Mouse (Mus musculus): Measurements from ENCODE around the gene Brpf3.

DNA sequence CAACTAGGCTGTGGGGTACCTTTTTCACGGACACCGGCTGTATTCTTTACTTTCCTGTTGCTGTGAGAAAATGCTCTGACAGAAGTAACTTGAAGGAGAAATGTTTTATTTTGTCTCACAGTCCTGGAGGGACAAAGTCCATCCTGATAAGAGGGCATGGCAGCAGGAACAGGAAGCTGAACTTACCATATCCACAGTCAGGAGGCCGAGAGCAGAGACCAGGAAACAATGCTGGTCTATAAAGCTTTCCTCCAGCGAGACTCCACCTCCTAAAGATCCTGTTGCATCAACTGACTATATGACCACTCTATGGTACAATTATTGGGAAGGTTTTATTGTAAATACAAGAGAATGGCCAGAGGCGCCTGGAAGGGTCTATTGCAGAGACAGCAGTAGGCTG is 42.8 kb downstream of the Brpf3 start:
- TF ChIP-seq CTCF (IDR thresholded peaks at IDR 0.05; ENCODE audit: borderline replicate concordance, insufficient read depth, low read depth, low read length), result no peak
- no peak for TF ChIP-seq POLR2A (IDR thresholded peaks at IDR 0.05; ENCODE audit: borderline replicate concordance, insufficient read depth, low read length)
